Mouse (Mus musculus): Measurements from ENCODE around the gene Specc1. TPM values are rescaled to one million over a fixed set of nuclear protein-coding genes. Genes with fewer than 3 reads are reported as not detected.

Gene Specc1
- polyA plus RNA-seq, 1 experiment from 2014 or later: 15.3 TPM

GRCm38 (mm10) chr11:62090321-62090720 is 133.8 kb downstream of the Specc1 start:
- H3K27me3 ChIP-seq (replicated peaks; ENCODE audit: low read depth, poor library complexity, severe bottlenecking): no peaks in the 10 kb centered on the region
- DNase-seq (ENCODE audit: low spot score): no peak
- 85% methylated on average over 6 of the region's 6 CpGs for whole genome bisulfite sequencing
- peaks cover 14% of the 10 kb centered on the region for H3K4me1 ChIP-seq
- H3K4me3 ChIP-seq: no peak overlapping the region
- no peak overlapping the region for H3K27ac ChIP-seq (replicated peaks)
- no peaks in the 10 kb centered on the region for H3K36me3 ChIP-seq (replicated peaks)
- no peaks in the 10 kb centered on the region for H3K9me3 ChIP-seq

- Histone ChIP-seq H3K36me3 (replicated peaks) (no peaks in the 10 kb centered on the region), H3K9me3 (no peaks in the 10 kb centered on the region), H3K4me3 (no peak overlapping the region), H3K27ac (replicated peaks) (no peak overlapping the region), H3K4me1 (no peaks in the 10 kb centered on the region), H3K27me3 (replicated peaks; ENCODE audit: low read depth, poor library complexity, severe bottlenecking) (no peaks in the 10 kb centered on the region)
- no peak for DNase-seq (ENCODE audit: low spot score)
- WGBS: 76% methylated on average over 3 of the region's 3 CpGs
These were observed 146.9 kb downstream of the Specc1 start for GRCm38 (mm10) chr11:62103380-62103911.

GRCm38 (mm10) chr11:62106401-62106871 is 149.9 kb downstream of the Specc1 start:
- Histone ChIP-seq H3K27ac (replicated peaks) (no peak overlapping the region), H3K27me3 (replicated peaks; ENCODE audit: low read depth, poor library complexity, severe bottlenecking) (no peaks in the 10 kb centered on the region), H3K4me1 (no peaks in the 10 kb centered on the region), H3K4me3 (no peak overlapping the region), H3K36me3 (replicated peaks) (no peaks in the 10 kb centered on the region), H3K9me3 (no peaks in the 10 kb centered on the region)
- WGBS: 66% methylated on average over 1 of the region's 1 CpGs
- DNase-seq (ENCODE audit: low spot score): no peak

GRCm38 (mm10) chr11:62107272-62107836 is 150.8 kb downstream of the Specc1 start:
- DNase-seq (ENCODE audit: low spot score): no peak
- Histone ChIP-seq H3K4me1 (no peaks in the 10 kb centered on the region), H3K9me3 (no peaks in the 10 kb centered on the region), H3K27ac (replicated peaks) (no peak overlapping the region), H3K27me3 (replicated peaks; ENCODE audit: low read depth, poor library complexity, severe bottlenecking) (no peaks in the 10 kb centered on the region), H3K4me3 (no peak overlapping the region), H3K36me3 (replicated peaks) (no peaks in the 10 kb centered on the region)
- 92% methylated on average over 2 of the region's 2 CpGs for WGBS

- no peaks in the 10 kb centered on the region for H3K27me3 ChIP-seq (replicated peaks; ENCODE audit: low read depth, poor library complexity, severe bottlenecking)
- no peaks in the 10 kb centered on the region for H3K4me1 ChIP-seq
- 91% methylated on average over 9 of the region's 9 CpGs for WGBS
- H3K4me3 ChIP-seq: no peak overlapping the region
- no peaks in the 10 kb centered on the region for H3K9me3 ChIP-seq
- peaks cover 18% of the 10 kb centered on the region for H3K36me3 ChIP-seq (replicated peaks)
- no peak overlapping the region for H3K27ac ChIP-seq (replicated peaks)
- DNase-seq (ENCODE audit: low spot score): no peak
These were observed 162.0 kb downstream of the Specc1 start for GRCm38 (mm10) chr11:62118561-62118960.

GRCm38 (mm10) chr11:62119871-62120270 is 163.3 kb downstream of the Specc1 start:
- H3K4me1 ChIP-seq: no peaks in the 10 kb centered on the region
- no peak for DNase-seq (ENCODE audit: low spot score)
- 80% methylated on average over 3 of the region's 3 CpGs for WGBS

GRCm38 (mm10) chr11:62121365-62121764 is 164.8 kb downstream of the Specc1 start:
- 83% methylated on average over 5 of the region's 5 CpGs for WGBS
- Histone ChIP-seq H3K4me1 (no peaks in the 10 kb centered on the region), H3K27ac (replicated peaks) (no peak overlapping the region), H3K27me3 (replicated peaks; ENCODE audit: low read depth, poor library complexity, severe bottlenecking) (no peaks in the 10 kb centered on the region), H3K9me3 (no peaks in the 10 kb centered on the region), H3K36me3 (replicated peaks) (peaks cover 18% of the 10 kb centered on the region), H3K4me3 (no peak overlapping the region)
- no peak for DNase-seq (ENCODE audit: low spot score)

More at GRCm38 (mm10) chr11:62119871-62120270, 163.3 kb downstream of the Specc1 start:
- Histone ChIP-seq H3K36me3 (replicated peaks) (peaks cover 18% of the 10 kb centered on the region), H3K27me3 (replicated peaks; ENCODE audit: low read depth, poor library complexity, severe bottlenecking) (no peaks in the 10 kb centered on the region), H3K27ac (replicated peaks) (no peak overlapping the region), H3K4me3 (no peak overlapping the region), H3K9me3 (no peaks in the 10 kb centered on the region)

GRCm38 (mm10) chr11:62127692-62128091 is 171.1 kb downstream of the Specc1 start:
- peak; percentile 85 for DNase-seq (ENCODE audit: low spot score)
- 40% methylated on average over 3 of the region's 3 CpGs for WGBS
- Histone ChIP-seq H3K9me3 (no peaks in the 10 kb centered on the region), H3K27ac (replicated peaks) (no peak overlapping the region), H3K4me3 (no peak overlapping the region), H3K27me3 (replicated peaks; ENCODE audit: low read depth, poor library complexity, severe bottlenecking) (no peaks in the 10 kb centered on the region), H3K4me1 (peaks cover 12% of the 10 kb centered on the region), H3K36me3 (replicated peaks) (peaks cover 16% of the 10 kb centered on the region)

GRCm38 (mm10) chr11:62128197-62128596 is 171.6 kb downstream of the Specc1 start:
- no peak for DNase-seq (ENCODE audit: low spot score)
- no peaks in the 10 kb centered on the region for H3K27me3 ChIP-seq (replicated peaks; ENCODE audit: low read depth, poor library complexity, severe bottlenecking)
- H3K9me3 ChIP-seq: no peaks in the 10 kb centered on the region
- H3K4me3 ChIP-seq: no peak overlapping the region
- peaks cover 20% of the 10 kb centered on the region for H3K36me3 ChIP-seq (replicated peaks)
- 81% methylated on average over 8 of the region's 8 CpGs for WGBS
- peaks cover 12% of the 10 kb centered on the region for H3K4me1 ChIP-seq
- no peak overlapping the region for H3K27ac ChIP-seq (replicated peaks)

- H3K27ac ChIP-seq (replicated peaks): no peak overlapping the region
These were observed 173.6 kb downstream of the Specc1 start for GRCm38 (mm10) chr11:62130191-62130590.

GRCm38 (mm10) chr11:62130685-62131295 is 174.2 kb downstream of the Specc1 start:
- peaks cover 26% of the 10 kb centered on the region for H3K36me3 ChIP-seq (replicated peaks)
- 39% methylated on average over 2 of the region's 2 CpGs for WGBS
- H3K27me3 ChIP-seq (replicated peaks; ENCODE audit: low read depth, poor library complexity, severe bottlenecking): no peaks in the 10 kb centered on the region
- DNase-seq (ENCODE audit: low spot score): no peak
- no peaks in the 10 kb centered on the region for H3K9me3 ChIP-seq
- H3K4me3 ChIP-seq: no peak overlapping the region
- peaks cover 12% of the 10 kb centered on the region for H3K4me1 ChIP-seq
- H3K27ac ChIP-seq (replicated peaks): no peak overlapping the region

More at GRCm38 (mm10) chr11:62130191-62130590, 173.6 kb downstream of the Specc1 start:
- Histone ChIP-seq H3K27me3 (replicated peaks; ENCODE audit: low read depth, poor library complexity, severe bottlenecking) (no peaks in the 10 kb centered on the region), H3K36me3 (replicated peaks) (peaks cover 21% of the 10 kb centered on the region), H3K9me3 (no peaks in the 10 kb centered on the region), H3K4me1 (peaks cover 12% of the 10 kb centered on the region), H3K4me3 (no peak overlapping the region)
- DNase-seq (ENCODE audit: low spot score): no peak
- WGBS: 54% methylated on average over 3 of the region's 3 CpGs

- WGBS: 88% methylated on average over 4 of the region's 4 CpGs
- Histone ChIP-seq H3K36me3 (replicated peaks) (peaks cover 26% of the 10 kb centered on the region), H3K27me3 (replicated peaks; ENCODE audit: low read depth, poor library complexity, severe bottlenecking) (no peaks in the 10 kb centered on the region), H3K4me1 (peaks cover 12% of the 10 kb centered on the region), H3K9me3 (no peaks in the 10 kb centered on the region), H3K27ac (replicated peaks) (no peak overlapping the region), H3K4me3 (no peak overlapping the region)
- DNase-seq (ENCODE audit: low spot score): no peak
These were observed 175.0 kb downstream of the Specc1 start for GRCm38 (mm10) chr11:62131601-62132000.

GRCm38 (mm10) chr11:62134191-62134590 is 177.6 kb downstream of the Specc1 start:
- H3K4me3 ChIP-seq: no peak overlapping the region
- no peaks in the 10 kb centered on the region for H3K9me3 ChIP-seq
- WGBS: 94% methylated on average over 2 of the region's 2 CpGs
- H3K36me3 ChIP-seq (replicated peaks): peaks cover 24% of the 10 kb centered on the region
- DNase-seq (ENCODE audit: low spot score): no peak
- H3K4me1 ChIP-seq: peaks cover 12% of the 10 kb centered on the region
- H3K27ac ChIP-seq (replicated peaks): no peak overlapping the region
- H3K27me3 ChIP-seq (replicated peaks; ENCODE audit: low read depth, poor library complexity, severe bottlenecking): no peaks in the 10 kb centered on the region
